Mouse (Mus musculus) bone marrow, adult 2 months (tissue): Measurements from ENCODE around the gene Rgs6. TPM values are rescaled to one million over a fixed set of nuclear protein-coding genes. Genes with fewer than 3 reads are reported as not detected.

Experiments used
- H3K27ac ChIP-seq: fragments of 200-500 bp; 2 replicates; pipeline ENCODE4 v1.5.1; 2012; ENCODE audit warnings: low read depth, mild to moderate bottlenecking, control low read depth, inconsistent platforms, low read length; ENCODE audit not compliant: control insufficient read depth, poor library complexity, insufficient read depth
- H3K4me1 ChIP-seq: fragments of 200-500 bp; 2 replicates; pipeline ENCODE4 v1.6.1; 2011; ENCODE audit warnings: low read length; ENCODE audit not compliant: control insufficient read depth, insufficient read depth
- H3K4me3 ChIP-seq: fragments of 200-500 bp; replicated peaks from 2 replicates; pipeline ENCODE3; 2011; ENCODE audit warnings: mild to moderate bottlenecking, low read depth, low read length, control low read depth; ENCODE audit not compliant: control insufficient read depth
- CTCF ChIP-seq: fragments of 200-500 bp; IDR thresholded peaks from 2 replicates; pipeline ENCODE4 v1.5.1; 2011; ENCODE audit warnings: low read length, control low read depth; ENCODE audit not compliant: control insufficient read depth, insufficient read depth
- POLR2A ChIP-seq: fragments of 200-500 bp; IDR thresholded peaks from 2 replicates; pipeline ENCODE4 v1.6.1; 2011; ENCODE audit warnings: low read depth, mild to moderate bottlenecking, control low read depth, low read length, borderline replicate concordance; ENCODE audit not compliant: control insufficient read depth
- WGBS: fragments of 180-500 bp; shearing (Covaris S2); methylation state at CpG from one replicate; pipeline ENCODE4 v1.1.7; 2018; 5-methylcytosine and 5-hydroxymethylcytosine counted together
- polyA plus RNA-seq: library from polyadenylated mRNA; stranded (reverse); fragments of >200 nt; gene quantifications from 2 replicates; pipeline ENCODE4 v1.2.4, GENCODE M21; 2011; ENCODE audit warnings: low replicate concordance; ENCODE audit not compliant: missing spikeins, insufficient read depth, insufficient read length

Rgs6 gene
- polyA plus RNA-seq, 1 experiment: 1.6 TPM

- WGBS: 80% methylated on average over 3 of the region's 3 CpGs
- H3K4me1 ChIP-seq: no peaks in the 10 kb centered on the region
- H3K27ac ChIP-seq: no peak overlapping the region
- TF ChIP-seq CTCF (no peak), POLR2A (no peak)
- H3K4me3 ChIP-seq: no peak overlapping the region
These were observed 234.9 kb downstream of the Rgs6 start for GRCm38 (mm10) chr12:82822821-82823620.

GRCm38 (mm10) chr12:82830333-82830732, 242.2 kb downstream of the Rgs6 start:
- no peak for TF ChIP-seq POLR2A
- TF ChIP-seq CTCF: no peak
- Histone ChIP-seq H3K27ac (no peak overlapping the region), H3K4me1 (no peaks in the 10 kb centered on the region), H3K4me3 (no peak overlapping the region)
- WGBS: 64% methylated on average over 8 of the region's 8 CpGs

- WGBS: 94% methylated on average over 1 of the region's 1 CpGs
- no peak for TF ChIP-seq POLR2A
- Histone ChIP-seq H3K4me3 (no peak overlapping the region), H3K4me1 (no peaks in the 10 kb centered on the region), H3K27ac (no peak overlapping the region)
These were observed 250.5 kb downstream of the Rgs6 start for GRCm38 (mm10) chr12:82838544-82838943.

GRCm38 (mm10) chr12:82841566-82841965, 253.5 kb downstream of the Rgs6 start:
- Histone ChIP-seq H3K4me3 (no peak overlapping the region), H3K27ac (no peak overlapping the region), H3K4me1 (no peaks in the 10 kb centered on the region)
- 73% methylated on average over 6 of the region's 6 CpGs for WGBS
- TF ChIP-seq CTCF (no peak), POLR2A (no peak)

- TF ChIP-seq POLR2A: no peak
- TF ChIP-seq CTCF: no peak
- no peaks in the 10 kb centered on the region for H3K4me1 ChIP-seq
- H3K27ac ChIP-seq: no peak overlapping the region
- no peak overlapping the region for H3K4me3 ChIP-seq
- WGBS: 73% methylated on average over 3 of the region's 3 CpGs
These were observed 260.3 kb downstream of the Rgs6 start for GRCm38 (mm10) chr12:82848304-82848872.

GRCm38 (mm10) chr12:82854902-82855301, 266.8 kb downstream of the Rgs6 start:
- H3K27ac ChIP-seq: no peak overlapping the region
- WGBS: 81% methylated on average over 5 of the region's 5 CpGs
- no peak overlapping the region for H3K4me3 ChIP-seq
- TF ChIP-seq POLR2A: no peak
- no peak for TF ChIP-seq CTCF
- no peaks in the 10 kb centered on the region for H3K4me1 ChIP-seq

GRCm38 (mm10) chr12:82855333-82856107, 267.4 kb downstream of the Rgs6 start:
- no peak overlapping the region for H3K4me3 ChIP-seq
- H3K27ac ChIP-seq: no peak overlapping the region
- WGBS: 67% methylated on average over 4 of the region's 4 CpGs
- no peaks in the 10 kb centered on the region for H3K4me1 ChIP-seq
- TF ChIP-seq POLR2A: no peak
- no peak for TF ChIP-seq CTCF

GRCm38 (mm10) chr12:82865686-82866085, 277.6 kb downstream of the Rgs6 start:
- no peak for TF ChIP-seq CTCF
- TF ChIP-seq POLR2A: no peak
- Histone ChIP-seq H3K4me1 (no peaks in the 10 kb centered on the region), H3K27ac (no peak overlapping the region), H3K4me3 (no peak overlapping the region)
- 55% methylated on average over 2 of the region's 2 CpGs for WGBS

- 78% methylated on average over 5 of the region's 5 CpGs for whole genome bisulfite sequencing
- H3K4me3 ChIP-seq: no peak overlapping the region
- no peak overlapping the region for H3K27ac ChIP-seq
- no peaks in the 10 kb centered on the region for H3K4me1 ChIP-seq
- TF ChIP-seq CTCF (no peak), POLR2A (no peak)
These were observed 292.6 kb downstream of the Rgs6 start for GRCm38 (mm10) chr12:82880711-82881110.
